Mouse (Mus musculus) T-cell, adult 2 months (primary cell): Measurements from ENCODE around the gene Klc4.

ENCODE experiments used
- DNase-seq: peaks from one replicate; pipeline ENCODE4 v3.0.0; 2022; ENCODE audit warnings: low spot score

Gene Klc4

GRCm38 (mm10) chr17:46645561-46646321 is at the start of gene Klc4, which contains the start of gene Mrpl2:
Gene Klc4, minus strand, starts transcription at chr17:46646022.
Gene Mrpl2, plus strand, starts transcription at chr17:46646229.
- DNase-seq = peak; percentile 98

GRCm38 (mm10) chr17:46694517-46695063 is 48.8 kb upstream of the Klc4 start:
- no peak for DNase-seq

- no peak for DNase-seq
These were observed 45.6 kb upstream of the Klc4 start for GRCm38 (mm10) chr17:46691390-46691789.

- no peak for DNase-seq
These were observed 44.8 kb upstream of the Klc4 start for GRCm38 (mm10) chr17:46690665-46691064.

- no peak for DNase-seq
These were observed 40.1 kb upstream of the Klc4 start for GRCm38 (mm10) chr17:46685913-46686312.

GRCm38 (mm10) chr17:46682654-46683389 is 37.0 kb upstream of the Klc4 start:
- DNase-seq = no peak

- DNase-seq = no peak
These were observed 35.8 kb upstream of the Klc4 start for GRCm38 (mm10) chr17:46681466-46682118.

- DNase-seq = peak; percentile 97
These were observed 35.0 kb upstream of the Klc4 start, which contains the start of gene Klhdc3 for GRCm38 (mm10) chr17:46680760-46681373. Gene Klhdc3, minus strand, starts transcription at chr17:46680914.

GRCm38 (mm10) chr17:46679843-46680759 is 34.3 kb upstream of the Klc4 start:
- peak; percentile 37 for DNase-seq

GRCm38 (mm10) chr17:46678911-46679310 is 33.1 kb upstream of the Klc4 start:
- no peak for DNase-seq

GRCm38 (mm10) chr17:46678416-46678815 is 32.6 kb upstream of the Klc4 start, which contains the start of gene Mea1:
Gene Mea1, plus strand, starts transcription at chr17:46678793.
- no peak for DNase-seq

GRCm38 (mm10) chr17:46674530-46675283 is 28.9 kb upstream of the Klc4 start:
- DNase-seq = no peak

- DNase-seq = peak; percentile 89
These were observed 28.2 kb upstream of the Klc4 start, which contains the start of gene Rrp36 for GRCm38 (mm10) chr17:46673850-46674529. Gene Rrp36, minus strand, starts transcription at chr17:46674352.

GRCm38 (mm10) chr17:46669911-46670310 is 24.1 kb upstream of the Klc4 start:
- no peak for DNase-seq

- no peak for DNase-seq
These were observed 21.9 kb upstream of the Klc4 start for GRCm38 (mm10) chr17:46667712-46668111.

GRCm38 (mm10) chr17:46662730-46663129 is 16.9 kb upstream of the Klc4 start:
- DNase-seq = no peak

GRCm38 (mm10) chr17:46661981-46662380 is 16.2 kb upstream of the Klc4 start:
- no peak for DNase-seq

- DNase-seq = no peak
These were observed 15.5 kb upstream of the Klc4 start for GRCm38 (mm10) chr17:46661351-46661750.

GRCm38 (mm10) chr17:46656054-46656453 is 10.2 kb upstream of the Klc4 start:
- no peak for DNase-seq
